Mouse (Mus musculus): Measurements from ENCODE around the gene Bin2. TPM values are rescaled to one million over a fixed set of nuclear protein-coding genes. Genes with fewer than 3 reads are reported as not detected.

Bin2 gene
- polyA plus RNA-seq, 1 experiment from 2014 or later: 6.6 TPM

DNA sequence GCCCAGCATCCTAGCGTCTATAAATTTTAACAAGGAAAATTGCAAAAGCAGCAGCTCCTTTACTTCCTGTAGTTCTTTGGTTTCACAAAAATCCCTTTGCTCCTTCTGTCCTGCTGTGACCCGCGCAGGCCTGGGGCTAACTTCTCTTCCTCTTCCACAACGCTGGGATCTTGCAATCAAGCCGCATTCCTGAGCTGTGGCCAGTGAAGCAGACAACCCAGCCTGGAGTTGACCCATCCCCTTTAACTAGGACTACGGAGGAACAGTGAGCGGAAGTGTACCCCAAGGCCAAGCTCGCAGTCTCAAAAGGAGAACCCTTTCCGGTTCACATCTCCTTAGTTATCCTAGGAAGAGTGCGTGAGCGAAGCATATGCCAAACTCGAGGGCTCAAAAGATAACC is 9.2 kb upstream of the Bin2 start:
- Histone ChIP-seq H3K36me3 (ENCODE audit: control insufficient read depth, insufficient read depth, low read length) (no peaks in the 10 kb centered on the region), H3K9me3 (replicated peaks; ENCODE audit: control insufficient read depth, low read length) (no peaks in the 10 kb centered on the region), H3K4me2 (no peak overlapping the region), H3K9ac (ENCODE audit: low read depth, low read length) (no peak overlapping the region), H3K27ac (ENCODE audit: low read depth, low read length) (no peak overlapping the region), H3K4me1 (ENCODE audit: control insufficient read depth, insufficient read depth, low read length) (peaks cover 15% of the 10 kb centered on the region), H3K4me3 (ENCODE audit: low read depth, low read length) (no peak overlapping the region), H3K27me3 (ENCODE audit: control insufficient read depth, insufficient read depth, low read length) (no peaks in the 10 kb centered on the region)
- WGBS (ENCODE audit: insufficient replicate concordance): 77% methylated on average over 12 of the region's 12 CpGs
- ATAC-seq (replicated peaks; ENCODE audit: insufficient number of reproducible peaks, low FRiP score, low TSS enrichment): no peak

DNA sequence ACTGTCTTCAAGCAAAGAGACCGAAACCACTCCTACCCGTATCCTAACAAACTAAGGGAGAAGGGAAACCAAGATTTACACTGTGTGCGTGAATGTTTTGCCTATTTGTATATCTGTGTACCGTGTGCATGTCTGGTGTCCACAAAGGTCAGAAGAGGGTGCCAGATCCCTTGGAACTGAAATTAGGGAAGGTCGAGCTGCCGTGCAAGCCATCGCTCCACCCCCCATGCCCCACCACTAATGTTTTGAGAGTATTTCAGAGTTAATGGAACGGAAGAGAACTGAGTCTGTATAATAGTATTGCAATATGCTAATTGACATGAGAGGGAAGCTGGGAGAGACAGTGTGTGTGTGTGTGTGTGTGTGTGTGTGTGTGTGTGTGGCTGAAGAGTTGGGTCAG is 8.3 kb upstream of the Bin2 start:
- Histone ChIP-seq H3K27ac (ENCODE audit: low read depth, low read length) (no peak overlapping the region), H3K4me3 (ENCODE audit: low read depth, low read length) (no peak overlapping the region), H3K9ac (ENCODE audit: low read depth, low read length) (no peak overlapping the region), H3K36me3 (ENCODE audit: control insufficient read depth, insufficient read depth, low read length) (no peaks in the 10 kb centered on the region), H3K4me2 (no peak overlapping the region), H3K27me3 (ENCODE audit: control insufficient read depth, insufficient read depth, low read length) (no peaks in the 10 kb centered on the region), H3K9me3 (replicated peaks; ENCODE audit: control insufficient read depth, low read length) (no peaks in the 10 kb centered on the region), H3K4me1 (ENCODE audit: control insufficient read depth, insufficient read depth, low read length) (peaks cover 19% of the 10 kb centered on the region)
- ATAC-seq (replicated peaks; ENCODE audit: insufficient number of reproducible peaks, low FRiP score, low TSS enrichment): no peak
- 91% methylated on average over 8 of the region's 8 CpGs for WGBS (ENCODE audit: insufficient replicate concordance)

DNA sequence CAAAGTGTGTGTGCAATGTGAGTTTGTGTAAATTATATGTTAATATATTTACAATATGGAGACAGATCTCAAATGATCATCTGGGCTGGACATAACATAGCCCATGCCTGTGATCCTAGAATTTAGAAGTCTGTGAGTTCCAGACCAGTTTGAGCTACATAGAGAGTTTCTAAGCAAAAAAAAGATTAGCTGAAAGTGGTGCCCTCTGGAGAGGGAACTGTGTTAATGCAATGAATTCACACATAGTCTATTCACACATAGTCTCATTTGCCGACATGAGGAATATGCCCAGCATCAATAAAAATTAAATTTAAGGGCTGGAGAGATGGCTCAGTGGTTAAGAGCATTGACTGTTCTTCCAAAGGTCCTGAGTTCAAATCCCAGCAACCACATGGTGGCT is 7.2 kb upstream of the Bin2 start:
- Histone ChIP-seq H3K36me3 (ENCODE audit: control insufficient read depth, insufficient read depth, low read length) (no peaks in the 10 kb centered on the region), H3K27me3 (ENCODE audit: control insufficient read depth, insufficient read depth, low read length) (no peaks in the 10 kb centered on the region), H3K9me3 (replicated peaks; ENCODE audit: control insufficient read depth, low read length) (no peaks in the 10 kb centered on the region), H3K27ac (ENCODE audit: low read depth, low read length) (no peak overlapping the region), H3K4me1 (ENCODE audit: control insufficient read depth, insufficient read depth, low read length) (peaks cover 19% of the 10 kb centered on the region), H3K4me2 (no peak overlapping the region), H3K9ac (ENCODE audit: low read depth, low read length) (no peak overlapping the region), H3K4me3 (ENCODE audit: low read depth, low read length) (no peak overlapping the region)
- 92% methylated on average over 1 of the region's 1 CpGs for WGBS (ENCODE audit: insufficient replicate concordance)
- ATAC-seq (replicated peaks; ENCODE audit: insufficient number of reproducible peaks, low FRiP score, low TSS enrichment): no peak

DNA sequence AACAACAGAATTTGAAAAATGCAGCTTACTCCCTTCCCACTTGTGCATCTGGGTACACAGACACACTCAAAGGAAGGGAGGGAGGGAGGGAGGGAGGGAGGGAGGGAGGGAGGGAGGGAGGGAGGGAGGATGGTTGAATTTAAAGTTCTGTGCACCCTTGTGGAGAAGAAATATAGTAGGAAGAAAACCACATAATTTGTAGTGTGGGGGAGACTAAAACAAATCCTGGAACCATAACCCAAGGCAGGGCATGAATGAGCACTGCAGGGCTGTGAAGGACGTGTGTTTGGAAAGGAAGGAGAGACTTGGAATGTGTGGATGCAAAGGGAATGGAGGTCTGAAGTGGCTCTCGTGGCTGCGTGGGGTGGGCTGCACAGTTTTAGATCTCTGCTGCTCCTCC is 6.1 kb upstream of the Bin2 start:
- WGBS (ENCODE audit: insufficient replicate concordance): 46% methylated on average over 3 of the region's 3 CpGs
- Histone ChIP-seq H3K4me3 (ENCODE audit: low read depth, low read length) (no peak overlapping the region), H3K4me2 (no peak overlapping the region), H3K4me1 (ENCODE audit: control insufficient read depth, insufficient read depth, low read length) (peaks cover 19% of the 10 kb centered on the region), H3K27me3 (ENCODE audit: control insufficient read depth, insufficient read depth, low read length) (no peaks in the 10 kb centered on the region), H3K27ac (ENCODE audit: low read depth, low read length) (no peak overlapping the region), H3K9me3 (replicated peaks; ENCODE audit: control insufficient read depth, low read length) (no peaks in the 10 kb centered on the region), H3K9ac (ENCODE audit: low read depth, low read length) (no peak overlapping the region), H3K36me3 (ENCODE audit: control insufficient read depth, insufficient read depth, low read length) (no peaks in the 10 kb centered on the region)
- no peak for ATAC-seq (replicated peaks; ENCODE audit: insufficient number of reproducible peaks, low FRiP score, low TSS enrichment)

DNA sequence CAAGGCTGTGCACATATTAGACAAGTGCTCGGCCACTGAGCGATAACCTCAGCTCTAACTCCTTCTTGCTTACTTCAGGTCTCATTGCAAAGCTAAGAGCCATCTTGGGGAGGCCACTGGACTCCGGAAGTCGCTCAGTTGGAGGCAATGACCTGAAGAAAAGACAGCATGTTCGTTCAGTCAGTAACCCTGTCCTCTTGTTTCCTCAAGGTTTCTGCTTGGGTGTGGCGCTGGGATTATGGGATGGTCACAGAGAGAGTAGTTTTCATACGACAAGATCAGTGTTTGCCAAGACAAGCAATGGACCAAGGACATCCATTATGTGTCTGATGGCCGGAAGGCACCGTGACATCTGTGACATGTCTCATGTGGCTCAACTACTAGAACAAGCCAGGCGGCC is 5.2 kb upstream of the Bin2 start:
- no peak overlapping the region for H3K4me3 ChIP-seq (ENCODE audit: low read depth, low read length)
- no peaks in the 10 kb centered on the region for H3K36me3 ChIP-seq (ENCODE audit: control insufficient read depth, insufficient read depth, low read length)
- H3K27me3 ChIP-seq (ENCODE audit: control insufficient read depth, insufficient read depth, low read length): no peaks in the 10 kb centered on the region
- 79% methylated on average over 10 of the region's 10 CpGs for WGBS (ENCODE audit: insufficient replicate concordance)
- no peaks in the 10 kb centered on the region for H3K9me3 ChIP-seq (replicated peaks; ENCODE audit: control insufficient read depth, low read length)
- no peak for ATAC-seq (replicated peaks; ENCODE audit: insufficient number of reproducible peaks, low FRiP score, low TSS enrichment)
- no peak overlapping the region for H3K4me2 ChIP-seq
- H3K4me1 ChIP-seq (ENCODE audit: control insufficient read depth, insufficient read depth, low read length): peaks cover 19% of the 10 kb centered on the region
- H3K27ac ChIP-seq (ENCODE audit: low read depth, low read length): peak overlapping the region; percentile 64; the same call in 1 of the 2 replicates
- H3K9ac ChIP-seq (ENCODE audit: low read depth, low read length): no peak overlapping the region

DNA sequence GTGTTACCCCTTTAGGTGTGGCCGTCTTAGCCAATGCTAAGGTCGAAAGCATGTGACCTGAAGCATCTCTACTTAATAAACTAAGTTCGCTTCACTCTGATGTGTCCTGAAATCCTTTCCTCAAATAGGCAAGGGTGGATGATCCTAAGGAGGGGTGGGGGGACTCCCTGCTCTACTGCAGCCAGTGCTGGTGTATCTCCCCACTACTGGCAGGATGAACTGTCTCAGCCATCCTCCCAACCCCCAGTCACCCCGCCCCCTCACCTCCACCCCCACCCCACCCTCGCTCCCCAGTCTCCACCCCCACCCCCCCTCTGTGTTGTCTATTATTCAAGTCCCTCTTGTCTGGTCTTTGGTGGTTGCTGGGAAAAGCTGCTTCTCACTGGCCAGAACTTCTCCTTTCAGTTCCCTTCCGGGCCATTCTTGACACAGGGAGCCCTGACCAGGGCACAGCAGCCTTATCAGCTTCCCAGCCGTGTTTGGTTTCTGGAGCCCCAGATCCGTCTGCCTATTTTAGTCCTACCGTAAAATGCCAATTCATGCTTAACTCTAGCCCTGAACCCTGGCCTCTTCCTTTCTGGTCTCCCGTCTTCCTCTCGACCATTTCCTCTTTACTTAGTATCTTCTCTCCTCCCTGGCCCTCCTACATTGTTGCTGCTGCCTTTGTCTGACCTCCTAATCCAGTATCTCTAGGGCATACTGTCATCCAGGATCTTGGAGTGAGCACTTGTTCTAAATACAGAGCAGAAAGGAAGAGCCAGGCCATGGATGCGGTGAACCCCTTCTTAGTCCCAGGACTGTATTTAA is 4.4 kb upstream of the Bin2 start:
- ATAC-seq (replicated peaks; ENCODE audit: insufficient number of reproducible peaks, low FRiP score, low TSS enrichment): no peak; the same call in 1 of the 2 replicates
- Histone ChIP-seq H3K27me3 (ENCODE audit: control insufficient read depth, insufficient read depth, low read length) (no peaks in the 10 kb centered on the region), H3K9ac (ENCODE audit: low read depth, low read length) (0 out of 2 replicates have a peak overlapping the region, but pooled peaks have one; percentile 43), H3K4me1 (ENCODE audit: control insufficient read depth, insufficient read depth, low read length) (peaks cover 19% of the 10 kb centered on the region), H3K27ac (ENCODE audit: low read depth, low read length) (peak overlapping the region; percentile 64), H3K9me3 (replicated peaks; ENCODE audit: control insufficient read depth, low read length) (no peaks in the 10 kb centered on the region), H3K4me3 (ENCODE audit: low read depth, low read length) (no peak overlapping the region), H3K4me2 (peak overlapping the region; percentile 32), H3K36me3 (ENCODE audit: control insufficient read depth, insufficient read depth, low read length) (no peaks in the 10 kb centered on the region)
- WGBS (ENCODE audit: insufficient replicate concordance): 23% methylated on average over 12 of the region's 12 CpGs

DNA sequence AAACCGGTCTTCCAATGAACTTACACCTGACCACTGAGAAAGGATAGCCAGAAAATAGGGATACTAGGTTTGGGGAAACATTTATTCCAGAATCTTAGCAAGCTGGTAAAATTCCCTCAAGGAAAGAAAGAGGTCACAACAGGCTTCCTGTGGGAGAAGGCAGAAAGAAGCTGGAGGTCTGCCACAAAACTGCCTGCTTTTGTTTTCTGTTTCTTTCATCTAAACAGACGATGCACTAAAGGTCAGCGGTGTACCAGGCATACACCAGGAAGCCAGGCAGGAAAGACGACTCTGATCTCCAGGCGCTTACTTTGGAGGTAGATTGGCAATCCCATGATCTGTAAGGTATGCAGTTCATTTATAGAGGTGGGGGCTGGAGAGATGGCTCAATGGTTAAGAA is 1.5 kb upstream of the Bin2 start:
- Histone ChIP-seq H3K36me3 (ENCODE audit: control insufficient read depth, insufficient read depth, low read length) (no peaks in the 10 kb centered on the region), H3K4me1 (ENCODE audit: control insufficient read depth, insufficient read depth, low read length) (peaks cover 29% of the 10 kb centered on the region), H3K27ac (ENCODE audit: low read depth, low read length) (no peak overlapping the region), H3K9ac (ENCODE audit: low read depth, low read length) (no peak overlapping the region), H3K4me3 (ENCODE audit: low read depth, low read length) (no peak overlapping the region), H3K27me3 (ENCODE audit: control insufficient read depth, insufficient read depth, low read length) (no peaks in the 10 kb centered on the region), H3K4me2 (no peak overlapping the region), H3K9me3 (replicated peaks; ENCODE audit: control insufficient read depth, low read length) (no peaks in the 10 kb centered on the region)
- ATAC-seq (replicated peaks; ENCODE audit: insufficient number of reproducible peaks, low FRiP score, low TSS enrichment): no peak
- 76% methylated on average over 5 of the region's 5 CpGs for WGBS (ENCODE audit: insufficient replicate concordance)

DNA sequence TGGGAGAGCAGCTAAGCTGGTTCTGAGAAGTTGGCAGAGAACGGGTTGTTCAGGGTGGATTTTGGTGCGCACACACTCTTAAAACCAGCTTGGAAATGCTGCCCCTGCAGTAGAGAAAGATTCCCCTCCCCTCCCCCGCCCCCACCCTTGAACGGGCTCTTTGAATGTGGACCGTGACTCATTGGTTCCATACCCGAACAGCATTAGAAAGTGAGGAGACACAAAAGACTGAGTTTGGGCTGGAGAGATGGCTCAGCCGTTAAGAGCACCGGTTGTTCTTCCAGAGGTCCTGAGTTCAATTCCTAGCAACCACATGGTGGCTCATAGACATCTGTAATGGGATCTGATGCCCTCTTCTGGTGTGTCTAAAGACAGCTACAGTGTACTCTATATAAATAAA is 651 bp upstream of the Bin2 start:
- Histone ChIP-seq H3K36me3 (ENCODE audit: control insufficient read depth, insufficient read depth, low read length) (no peaks in the 10 kb centered on the region), H3K27me3 (ENCODE audit: control insufficient read depth, insufficient read depth, low read length) (no peaks in the 10 kb centered on the region), H3K4me2 (no peak overlapping the region), H3K27ac (ENCODE audit: low read depth, low read length) (no peak overlapping the region), H3K9me3 (replicated peaks; ENCODE audit: control insufficient read depth, low read length) (no peaks in the 10 kb centered on the region), H3K9ac (ENCODE audit: low read depth, low read length) (no peak overlapping the region), H3K4me3 (ENCODE audit: low read depth, low read length) (no peak overlapping the region), H3K4me1 (ENCODE audit: control insufficient read depth, insufficient read depth, low read length) (peaks cover 27% of the 10 kb centered on the region)
- ATAC-seq (replicated peaks; ENCODE audit: insufficient number of reproducible peaks, low FRiP score, low TSS enrichment): no peak
- 71% methylated on average over 8 of the region's 8 CpGs for WGBS (ENCODE audit: insufficient replicate concordance)
